16 mouse cellular contexts compared by ENCODE assay signal in genomic region chr13:97494770-97495169, GRCm38 (mm10).
"Had no signal": no experiment of that assay in that cellular context is flagged by ENCODE, and none has a peak within 500 bp of the region (broad histone marks: within the 10 kb centered on the region; RNA-seq: fewer than 3 reads in every experiment).

No protein-coding gene starts in this region.

- H3K9ac ChIP-seq: lung, embryonic 15.5 days; midbrain, embryonic 12.5 days; midbrain, embryonic 15.5 days; neural tube, embryonic 12.5 days; stomach, embryonic 15.5 days had no signal

- H3K27ac ChIP-seq: lung, embryonic 15.5 days; macrophage; midbrain, embryonic 12.5 days; midbrain, embryonic 15.5 days; neural tube, embryonic 12.5 days; stomach, embryonic 15.5 days; stomach, postnatal 0 days had no signal

- DNase-seq: lung, adult 2 months; lung, postnatal 14 days; lung, postnatal 36 days; right cerebral cortex, postnatal 14 days; thymus, adult 2 months; thymus, postnatal 25 days; thymus, postnatal 4 days had no signal

- H3K9me3 ChIP-seq: lung, embryonic 15.5 days; midbrain, embryonic 12.5 days; midbrain, embryonic 15.5 days; neural tube, embryonic 12.5 days; stomach, embryonic 15.5 days had no signal

- H3K36me3 ChIP-seq: lung, embryonic 15.5 days; midbrain, embryonic 12.5 days; midbrain, embryonic 15.5 days; neural tube, embryonic 12.5 days; stomach, embryonic 15.5 days had no signal

- ATAC-seq: lung, postnatal 0 days; midbrain, embryonic 15.5 days had no signal

- H3K4me1 ChIP-seq: megakaryocyte, embryonic 14.5 days; stomach, embryonic 15.5 days had no signal

- H3K4me3 ChIP-seq: lung, embryonic 15.5 days; megakaryocyte, embryonic 14.5 days; midbrain, embryonic 12.5 days; midbrain, embryonic 15.5 days; neural tube, embryonic 12.5 days; stomach, embryonic 15.5 days had no signal

- H3K27me3 ChIP-seq: lung, embryonic 15.5 days; midbrain, embryonic 15.5 days; neural tube, embryonic 12.5 days; stomach, embryonic 15.5 days had no signal
